Mouse (Mus musculus) testis, adult 2 months (tissue): ENCODE measurements at regions not wholly inside any gene's neighbourhood (a gene's known extent, or its start where the extent isn't known, plus 50 kb on each side); places are given as distances from the start of the nearest gene placed in this dataset.

Experiments used
- H3K27ac ChIP-seq: fragments of 200-500 bp; 2 replicates; pipeline ENCODE4 v1.5.1; 2012; ENCODE audit warnings: low read depth, low read length; ENCODE audit not compliant: control insufficient read depth, insufficient read depth
- H3K27me3 ChIP-seq: fragments of 200-500 bp; 2 replicates; pipeline ENCODE4 v1.6.1; 2012; ENCODE audit warnings: mild to moderate bottlenecking, low read length, moderate library complexity; ENCODE audit not compliant: control insufficient read depth, insufficient read depth
- H3K36me3 ChIP-seq: fragments of 200-500 bp; 2 replicates; pipeline ENCODE4 v1.6.1; 2012; ENCODE audit warnings: mild to moderate bottlenecking, low read length; ENCODE audit not compliant: control insufficient read depth, insufficient read depth
- H3K4me1 ChIP-seq: fragments of 200-500 bp; 2 replicates; pipeline ENCODE4 v1.6.1; 2012; ENCODE audit warnings: low read length; ENCODE audit not compliant: control insufficient read depth, insufficient read depth
- H3K4me3 ChIP-seq: fragments of 200-500 bp; 2 replicates; pipeline ENCODE4 v1.5.1; 2012; ENCODE audit warnings: low read depth, mild to moderate bottlenecking, low read length, moderate library complexity, mixed read lengths; ENCODE audit not compliant: control insufficient read depth
- CTCF ChIP-seq: fragments of 200-500 bp; IDR thresholded peaks from 2 replicates; pipeline ENCODE4 v1.5.1; 2012; ENCODE audit warnings: low read depth, mild to moderate bottlenecking, inconsistent platforms, low read length, moderate library complexity; ENCODE audit not compliant: control insufficient read depth, insufficient read depth, insufficient replicate concordance
- POLR2A ChIP-seq: fragments of 200-500 bp; IDR thresholded peaks from 2 replicates; pipeline ENCODE4 v1.6.1; 2012; ENCODE audit warnings: low read depth, mild to moderate bottlenecking, inconsistent platforms, low read length, moderate library complexity; ENCODE audit not compliant: control insufficient read depth

DNA sequence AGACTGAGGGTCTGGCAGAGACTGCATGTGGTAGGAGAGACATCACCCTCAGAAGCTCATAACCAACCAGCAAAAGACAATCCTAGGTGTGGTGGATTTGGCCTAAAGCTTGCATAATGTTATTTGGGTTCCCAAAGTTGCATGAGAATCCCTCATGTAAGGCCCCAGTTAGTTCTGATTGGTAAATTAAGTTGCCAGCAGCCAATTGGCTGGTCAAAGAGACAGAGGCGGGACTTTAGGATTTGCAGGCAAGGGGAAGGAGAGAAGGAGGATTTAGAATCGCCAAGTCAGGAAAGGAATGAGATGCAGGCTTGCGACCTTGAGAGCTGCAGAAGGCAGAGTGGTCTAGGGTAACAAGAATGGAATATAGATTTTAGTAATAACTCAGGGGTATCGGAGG, 140.1 kb upstream of the Mdm1 start:
- H3K36me3 ChIP-seq, result no peaks in the 10 kb centered on the region
- no peak overlapping the region for H3K4me3 ChIP-seq
- H3K27me3 ChIP-seq, result no peaks in the 10 kb centered on the region
- H3K27ac ChIP-seq, result no peak overlapping the region
- H3K4me1 ChIP-seq, result no peaks in the 10 kb centered on the region; the same call in 1 of the 2 replicates
- TF ChIP-seq POLR2A (no peak), CTCF (no peak)

DNA sequence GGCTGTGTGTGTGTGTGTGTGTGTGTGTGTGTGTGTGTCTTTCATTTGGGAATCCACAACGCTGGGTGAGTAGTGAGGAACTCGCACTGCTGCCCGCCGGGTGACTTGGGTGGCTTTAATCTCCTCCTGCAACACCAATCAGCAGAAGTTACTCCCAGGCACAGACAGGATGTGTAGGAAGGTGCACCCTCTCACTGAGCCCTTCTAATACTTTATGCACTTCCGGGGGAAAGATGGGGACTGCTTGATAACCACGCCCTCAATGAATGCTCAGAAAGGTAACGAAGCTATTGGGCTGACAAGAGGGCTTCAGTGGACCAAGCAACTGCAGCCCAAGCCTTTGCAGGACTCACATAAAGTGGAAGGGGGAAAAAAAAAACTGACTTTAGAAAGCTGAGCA, 139.6 kb upstream of the Mdm1 start:
- TF ChIP-seq CTCF (no peak), POLR2A (no peak)
- no peaks in the 10 kb centered on the region; the same call in 1 of the 2 replicates for H3K4me1 ChIP-seq
- no peak overlapping the region for H3K4me3 ChIP-seq

DNA sequence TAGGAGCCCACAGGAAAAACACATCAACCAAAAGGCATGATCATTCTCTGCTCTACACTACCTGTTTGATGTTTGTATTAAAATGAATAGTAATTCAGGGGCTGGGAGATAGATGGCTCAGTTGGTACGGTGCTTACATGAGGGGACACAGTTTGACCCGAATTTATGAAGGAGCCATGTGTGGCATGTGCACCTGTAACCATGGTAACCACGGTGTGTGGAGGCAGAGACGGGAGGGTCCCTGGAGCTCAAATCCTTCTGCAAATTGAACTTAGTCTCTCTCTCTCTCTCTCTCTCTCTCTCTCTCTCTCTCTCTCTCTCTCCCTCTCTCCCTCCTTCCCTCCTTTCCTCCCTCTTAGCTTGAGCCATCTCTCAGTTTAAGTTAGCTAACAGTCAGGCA, 139.1 kb upstream of the Mdm1 start:
- H3K27ac ChIP-seq, result no peak overlapping the region
- H3K27me3 ChIP-seq, result no peaks in the 10 kb centered on the region
- TF ChIP-seq CTCF (no peak), POLR2A (no peak)
- no peaks in the 10 kb centered on the region for H3K36me3 ChIP-seq
- H3K4me1 ChIP-seq, result no peaks in the 10 kb centered on the region; the same call in 1 of the 2 replicates
- no peak overlapping the region for H3K4me3 ChIP-seq

More for the DNA sequence above, 139.6 kb upstream of the Mdm1 start:
- no peaks in the 10 kb centered on the region for H3K27me3 ChIP-seq
- no peaks in the 10 kb centered on the region for H3K36me3 ChIP-seq
- H3K27ac ChIP-seq, result no peak overlapping the region

DNA sequence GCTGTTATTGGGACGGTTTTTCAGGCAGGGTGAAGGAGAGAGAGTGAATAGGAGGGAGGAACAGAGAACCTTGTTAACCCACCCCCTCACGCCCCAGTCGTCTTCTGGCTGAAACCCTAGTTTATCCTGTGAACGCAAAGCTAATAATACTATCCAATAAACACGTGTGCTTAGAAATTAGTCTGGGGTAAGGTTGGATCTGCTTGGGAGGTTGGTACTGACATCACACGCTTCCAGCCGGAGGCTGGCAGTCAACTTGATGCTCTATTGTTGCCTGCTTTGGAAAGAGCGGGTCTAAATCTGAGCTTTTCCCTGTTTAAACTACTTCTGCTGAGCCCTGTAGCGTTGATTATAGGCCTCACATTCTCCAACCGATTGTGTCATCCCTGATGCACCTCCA, 138.4 kb upstream of the Mdm1 start:
- Histone ChIP-seq H3K4me1 (no peaks in the 10 kb centered on the region; the same call in 1 of the 2 replicates), H3K4me3 (no peak overlapping the region), H3K27me3 (no peaks in the 10 kb centered on the region), H3K27ac (no peak overlapping the region), H3K36me3 (no peaks in the 10 kb centered on the region)
- TF ChIP-seq POLR2A, result no peak
- no peak for TF ChIP-seq CTCF

DNA sequence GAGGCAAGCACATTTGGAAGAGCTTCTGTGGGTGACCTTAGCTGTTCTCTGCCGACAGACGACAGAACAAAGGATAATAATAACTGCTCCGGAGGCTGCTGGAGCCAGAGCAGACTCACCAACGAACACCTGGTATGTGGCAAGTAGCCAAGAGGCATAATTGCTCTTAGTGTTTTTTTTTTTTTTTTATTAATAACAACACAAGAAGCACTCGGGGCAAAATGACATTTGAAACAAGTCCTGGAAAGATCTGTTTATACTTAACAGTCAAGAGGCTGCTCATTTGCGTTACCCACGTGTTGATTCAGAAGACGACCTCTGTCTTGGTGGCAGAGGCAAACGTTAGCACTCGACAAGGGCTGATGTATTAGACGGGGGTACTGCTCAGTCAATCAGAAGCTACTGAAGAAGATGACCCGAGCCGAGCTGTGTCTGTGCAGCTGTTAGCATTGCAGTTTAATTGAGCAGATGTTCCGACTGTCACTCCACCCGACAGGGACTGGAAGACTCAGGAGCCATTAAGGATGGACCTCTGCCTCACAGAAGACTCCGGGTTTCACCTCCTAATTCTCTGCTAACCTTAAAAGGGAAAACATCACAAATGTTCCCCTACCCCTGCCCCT, 137.8 kb upstream of the Mdm1 start:
- no peaks in the 10 kb centered on the region for H3K27me3 ChIP-seq
- H3K36me3 ChIP-seq, result no peaks in the 10 kb centered on the region
- H3K27ac ChIP-seq, result no peak overlapping the region
- TF ChIP-seq CTCF (no peak), POLR2A (no peak)
- H3K4me1 ChIP-seq, result no peaks in the 10 kb centered on the region; the same call in 1 of the 2 replicates
- H3K4me3 ChIP-seq, result no peak overlapping the region

DNA sequence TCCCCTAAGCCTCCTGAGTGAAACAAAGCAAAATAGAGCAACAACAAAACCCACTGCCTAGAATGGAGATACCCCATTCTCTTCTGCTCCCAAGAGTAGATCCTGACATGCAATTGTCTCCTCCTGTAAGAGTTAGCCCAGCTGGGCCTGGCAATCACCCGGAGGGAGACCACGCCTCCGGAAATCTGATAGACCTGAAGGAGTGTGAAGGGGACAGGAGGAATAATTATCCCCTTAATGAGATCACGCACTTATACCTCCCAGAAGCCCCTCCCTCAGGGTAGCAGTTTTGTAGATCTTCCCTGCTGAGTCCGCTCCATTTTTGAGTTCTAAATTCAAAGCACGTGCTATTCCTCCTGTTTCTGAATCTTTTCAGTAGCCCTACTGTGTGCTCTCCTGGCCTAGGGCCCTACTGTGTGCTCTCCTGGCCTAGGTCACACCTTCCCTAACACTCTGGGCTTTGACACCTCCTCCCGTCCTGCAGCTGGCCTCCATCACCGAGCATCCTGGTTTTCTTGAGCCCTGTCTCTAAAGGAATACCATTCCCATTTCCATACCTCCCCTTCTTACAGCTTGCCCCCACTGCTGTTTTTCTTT, 137.2 kb upstream of the Mdm1 start:
- Histone ChIP-seq H3K27ac (no peak overlapping the region), H3K27me3 (no peaks in the 10 kb centered on the region), H3K4me3 (no peak overlapping the region), H3K4me1 (no peaks in the 10 kb centered on the region; the same call in 1 of the 2 replicates), H3K36me3 (no peaks in the 10 kb centered on the region)
- no peak for TF ChIP-seq POLR2A

DNA sequence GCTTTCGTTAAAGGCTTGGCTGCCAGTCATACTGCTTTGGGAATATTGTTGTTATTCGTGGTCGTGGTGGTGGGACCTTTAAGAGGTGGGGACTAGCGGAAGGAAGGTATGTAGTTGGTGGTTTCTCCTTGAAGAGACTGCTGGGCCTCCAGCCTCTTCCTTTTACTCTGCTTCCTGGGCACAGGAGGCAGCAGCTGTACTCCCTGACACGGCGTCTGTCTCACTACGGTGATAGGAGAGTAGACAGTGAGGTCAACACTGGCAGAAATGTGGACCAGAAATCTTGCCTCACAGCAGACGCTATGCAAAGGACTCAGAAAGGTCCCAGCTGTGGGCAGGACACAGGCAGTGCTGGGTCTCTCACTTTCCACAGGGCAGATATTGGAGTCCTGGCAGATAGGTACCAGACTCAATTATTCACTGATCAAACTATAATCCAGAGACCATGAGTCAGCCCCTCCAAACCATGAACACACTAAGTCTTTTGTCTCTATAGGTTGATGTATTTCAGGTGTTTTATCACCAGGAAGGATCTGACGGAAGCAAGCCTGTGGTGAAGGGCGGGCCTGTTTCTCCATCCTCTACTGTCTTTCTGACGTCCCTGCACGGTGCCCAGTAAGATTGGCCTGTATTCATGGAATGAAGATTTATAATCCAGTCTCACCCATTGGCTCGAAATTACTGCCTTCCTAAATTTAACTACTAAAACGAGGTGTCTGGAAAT, 134.6 kb upstream of the Mdm1 start:
- H3K4me3 ChIP-seq, result no peak overlapping the region; the same call in 1 of the 2 replicates
- H3K27me3 ChIP-seq, result no peaks in the 10 kb centered on the region
- H3K36me3 ChIP-seq, result no peaks in the 10 kb centered on the region
- TF ChIP-seq CTCF (no peak), POLR2A (no peak)
- no peaks in the 10 kb centered on the region; the same call in 1 of the 2 replicates for H3K4me1 ChIP-seq
- H3K27ac ChIP-seq, result no peak overlapping the region
